Mouse (Mus musculus) heart, embryonic 11.5 days (tissue): ENCODE measurements around the gene Cog1. TPM values are rescaled to one million over a fixed set of nuclear protein-coding genes. Genes with fewer than 3 reads are reported as not detected.
A peak's percentile ranks its signal among the peaks of the same experiment; 100 is the strongest.

Experiments
- ATAC-seq: fragments of 200-750 bp; cut with Nextera tagmentation; replicated peaks from 2 replicates; pipeline ENCODE4 v1.8.0; 2017; ENCODE audit warnings: moderate library complexity; ENCODE audit not compliant: insufficient number of reproducible peaks, low FRiP score, low TSS enrichment
- H3K27ac ChIP-seq: fragments of 300-500 bp; sonication (generic); 2 replicates; pipeline ENCODE4 v1.5.1; 2014; ENCODE audit warnings: mild to moderate bottlenecking, low read depth, low read length
- H3K27me3 ChIP-seq: fragments of 300-500 bp; sonication (generic); 2 replicates; pipeline ENCODE4 v1.6.1; 2014; ENCODE audit warnings: mild to moderate bottlenecking, low read length, mixed read lengths; ENCODE audit not compliant: control insufficient read depth, insufficient read depth
- H3K36me3 ChIP-seq: fragments of 300-500 bp; sonication (generic); 2 replicates; pipeline ENCODE4 v1.6.1; 2014; ENCODE audit warnings: mild to moderate bottlenecking, low read length, moderate library complexity, mixed read lengths; ENCODE audit not compliant: control insufficient read depth, insufficient read depth
- H3K4me1 ChIP-seq: fragments of 300-500 bp; sonication (generic); 2 replicates; pipeline ENCODE4 v1.6.1; 2014; ENCODE audit warnings: low read length; ENCODE audit not compliant: control insufficient read depth, insufficient read depth
- H3K4me2 ChIP-seq: fragments of 300-500 bp; sonication (generic); 2 replicates; pipeline ENCODE4 v1.6.1; 2014; ENCODE audit warnings: mild to moderate bottlenecking, moderate library complexity
- H3K4me3 ChIP-seq: fragments of 300-500 bp; sonication (generic); 2 replicates; pipeline ENCODE4 v1.5.1; 2014; ENCODE audit warnings: low read depth, low read length
- H3K9ac ChIP-seq: fragments of 300-500 bp; sonication (generic); 2 replicates; pipeline ENCODE4 v1.6.1; 2014; ENCODE audit warnings: mild to moderate bottlenecking, low read depth, low read length, moderate library complexity
- H3K9me3 ChIP-seq: fragments of 300-500 bp; sonication (generic); replicated peaks from 2 replicates; pipeline ENCODE4 v1.6.1; 2016; ENCODE audit warnings: low read length; ENCODE audit not compliant: control insufficient read depth
- WGBS: fragments of 180-500 bp; shearing (Covaris S2); extraction: QIAGEN DNeasy Blood & Tissue Kit; methylation state at CpG from one replicate; pipeline ENCODE4 v1.1.7; 2014; ENCODE audit not compliant: insufficient replicate concordance; 5-methylcytosine and 5-hydroxymethylcytosine counted together
- polyA plus RNA-seq: library from polyadenylated mRNA; unstranded; fragments of >200 nt; fragmentation: Nextera tagmentation; extraction: Ambion mirVana; gene quantifications from 2 replicates; pipeline ENCODE4 v1.2.1, GENCODE M21; 2014

The Cog1 gene
- polyA plus RNA-seq, 1 experiment from 2014 or later: 19.4 TPM

DNA sequence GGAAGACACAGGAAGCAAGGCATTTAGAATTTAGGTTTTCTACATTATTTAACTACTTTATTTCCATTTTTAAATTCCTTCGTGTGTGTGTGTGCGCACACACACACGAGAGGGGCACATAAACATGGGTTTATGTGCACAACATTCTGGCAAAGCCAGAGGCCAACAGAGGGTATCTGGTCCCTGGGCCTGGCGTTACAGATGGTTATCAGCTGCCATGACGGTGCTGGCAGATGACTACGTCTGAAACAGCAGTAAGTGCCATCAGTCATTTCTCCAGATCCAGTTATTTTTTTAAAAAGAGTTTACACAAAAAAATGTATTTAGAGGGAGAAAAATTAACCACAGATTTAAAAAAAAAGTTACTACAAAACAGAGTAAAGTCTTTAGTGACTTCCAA, 17.2 kb downstream of the Cog1 start:
- Histone ChIP-seq H3K4me1 (peaks cover 11% of the 10 kb centered on the region), H3K4me3 (no peak overlapping the region), H3K27ac (no peak overlapping the region), H3K9ac (no peak overlapping the region), H3K4me2 (no peak overlapping the region), H3K27me3 (no peaks in the 10 kb centered on the region), H3K36me3 (peaks cover 15% of the 10 kb centered on the region), H3K9me3 (no peaks in the 10 kb centered on the region)
- no peak for ATAC-seq
- WGBS: 66% methylated on average over 6 of the region's 6 CpGs

DNA sequence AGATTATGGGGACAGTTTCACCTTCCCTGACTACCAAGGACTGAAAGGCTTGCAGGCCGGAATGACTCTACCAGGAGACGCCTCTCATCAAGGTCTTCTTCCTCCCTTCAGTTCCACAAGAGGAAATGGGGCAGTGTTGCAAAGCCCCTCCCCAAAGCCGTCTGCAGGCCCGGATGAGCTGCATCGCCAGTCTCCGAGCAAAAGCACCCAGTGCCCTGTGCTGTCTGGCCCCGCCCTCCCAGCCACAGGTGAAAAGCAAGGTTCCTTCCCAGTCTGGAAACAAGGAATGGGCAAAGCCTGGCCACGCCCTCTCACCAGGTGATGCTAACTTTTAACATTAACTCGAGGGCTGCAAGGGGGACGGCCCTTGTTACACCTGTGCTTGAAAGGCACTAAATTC, 17.7 kb downstream of the Cog1 start:
- H3K9ac ChIP-seq: 0 out of 2 replicates have a peak overlapping the region, but pooled peaks have one; percentile 16
- no peak overlapping the region for H3K27ac ChIP-seq
- no peak overlapping the region for H3K4me3 ChIP-seq
- H3K4me2 ChIP-seq: no peak overlapping the region
- WGBS: 60% methylated on average over 10 of the region's 10 CpGs
- no peaks in the 10 kb centered on the region for H3K27me3 ChIP-seq
- no peak for ATAC-seq
- H3K9me3 ChIP-seq: no peaks in the 10 kb centered on the region
- peaks cover 12% of the 10 kb centered on the region for H3K36me3 ChIP-seq
- peaks cover 11% of the 10 kb centered on the region for H3K4me1 ChIP-seq

DNA sequence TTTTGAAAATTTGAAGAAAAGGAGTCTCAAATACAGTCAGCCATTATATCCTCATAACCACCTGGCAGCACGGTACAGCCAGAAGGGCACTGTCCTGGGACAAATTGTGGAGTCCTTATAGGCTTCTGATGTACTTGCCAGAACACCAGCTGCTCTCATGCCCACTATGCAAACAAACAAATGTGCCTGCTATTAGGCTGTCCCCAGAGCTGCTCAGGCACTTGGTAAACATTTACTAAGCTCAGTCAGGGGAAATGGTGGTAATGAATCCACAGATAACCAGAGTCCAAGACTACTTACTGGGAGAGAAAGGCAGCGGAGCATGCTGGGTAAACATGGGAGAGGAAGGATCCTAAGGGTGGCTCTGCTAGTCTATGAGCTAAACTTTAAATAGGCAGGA, 18.2 kb downstream of the Cog1 start:
- H3K9me3 ChIP-seq: no peaks in the 10 kb centered on the region
- WGBS: 75% methylated on average over 2 of the region's 2 CpGs
- no peak overlapping the region for H3K4me2 ChIP-seq
- H3K4me1 ChIP-seq: peaks cover 11% of the 10 kb centered on the region
- H3K27ac ChIP-seq: peak overlapping the region; percentile 35; the same call in 1 of the 2 replicates
- ATAC-seq: no peak; the same call in 1 of the 2 replicates
- H3K4me3 ChIP-seq: no peak overlapping the region
- H3K9ac ChIP-seq: no peak overlapping the region
- H3K36me3 ChIP-seq: peaks cover 7% of the 10 kb centered on the region
- H3K27me3 ChIP-seq: no peaks in the 10 kb centered on the region

DNA sequence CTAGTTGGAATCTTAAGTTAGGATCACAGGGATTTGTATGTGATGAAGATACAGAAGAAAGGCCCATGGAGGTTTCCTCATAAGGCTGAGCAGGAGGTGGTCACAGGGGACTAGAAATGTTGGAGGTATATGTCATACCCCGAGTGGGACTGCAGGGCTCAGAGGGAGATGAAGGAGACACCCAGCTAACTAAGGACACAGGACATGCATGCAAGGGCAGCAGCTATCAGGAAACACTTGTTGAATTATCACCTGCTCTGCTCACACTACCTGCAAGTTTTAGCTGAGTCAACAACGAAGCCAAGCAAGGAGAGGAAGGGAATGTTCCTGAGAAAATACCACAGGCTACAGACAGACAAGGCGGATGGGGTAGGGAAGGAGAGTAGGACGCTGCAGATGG, 18.7 kb downstream of the Cog1 start:
- Histone ChIP-seq H3K4me2 (no peak overlapping the region), H3K4me3 (no peak overlapping the region), H3K27ac (peak overlapping the region; percentile 35; the same call in 1 of the 2 replicates), H3K36me3 (peaks cover 10% of the 10 kb centered on the region), H3K27me3 (no peaks in the 10 kb centered on the region), H3K4me1 (peaks cover 11% of the 10 kb centered on the region), H3K9ac (no peak overlapping the region; the same call in 1 of the 2 replicates), H3K9me3 (no peaks in the 10 kb centered on the region)
- 74% methylated on average over 4 of the region's 4 CpGs for WGBS
- no peak for ATAC-seq

DNA sequence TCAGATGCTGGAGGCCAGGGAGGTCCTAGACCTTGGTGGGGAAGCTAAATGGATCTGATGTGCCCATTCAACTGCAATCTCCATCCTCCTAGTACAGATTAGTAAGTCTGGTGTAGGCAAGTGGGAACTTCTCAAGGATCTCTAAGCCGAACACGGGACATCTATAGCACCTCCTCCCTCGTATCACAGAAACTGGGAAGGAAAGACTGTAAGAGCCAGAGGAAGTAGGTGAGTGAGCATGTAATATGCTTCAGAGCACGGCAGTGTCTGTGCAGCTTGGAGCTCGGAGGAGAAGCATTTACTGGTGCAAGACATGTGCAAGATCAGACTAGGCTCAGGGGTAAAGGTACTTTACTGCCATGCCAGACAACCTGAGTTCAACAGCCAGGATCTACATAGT, 19.9 kb downstream of the Cog1 start:
- no peak for ATAC-seq
- Histone ChIP-seq H3K4me1 (peaks cover 16% of the 10 kb centered on the region), H3K4me2 (no peak overlapping the region), H3K4me3 (no peak overlapping the region), H3K36me3 (peaks cover 10% of the 10 kb centered on the region), H3K27ac (no peak overlapping the region), H3K9ac (no peak overlapping the region), H3K9me3 (no peaks in the 10 kb centered on the region), H3K27me3 (no peaks in the 10 kb centered on the region)
- WGBS: 91% methylated on average over 5 of the region's 5 CpGs

DNA sequence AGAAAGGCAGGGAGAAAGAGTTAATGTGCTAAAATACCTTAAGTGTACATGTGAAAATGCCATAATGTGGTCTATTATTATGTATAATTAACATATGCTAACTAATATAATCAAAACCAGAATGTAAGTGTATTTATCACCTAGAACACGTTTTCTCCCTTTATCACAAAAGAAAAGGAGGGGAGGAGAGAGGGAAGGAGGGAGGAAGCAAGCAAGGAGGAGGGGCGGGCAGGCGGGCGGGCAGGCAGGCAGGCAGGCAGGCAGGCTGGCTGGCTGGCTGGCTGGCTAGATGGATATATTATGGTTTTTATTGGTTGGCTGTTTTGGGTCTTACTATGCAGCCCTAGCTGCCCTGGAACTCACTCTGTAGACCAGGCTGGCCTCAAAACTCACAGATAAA, 20.7 kb downstream of the Cog1 start:
- peaks cover 10% of the 10 kb centered on the region for H3K36me3 ChIP-seq
- H3K4me3 ChIP-seq: no peak overlapping the region
- no peaks in the 10 kb centered on the region for H3K9me3 ChIP-seq
- no peak overlapping the region for H3K9ac ChIP-seq
- ATAC-seq: no peak
- H3K4me2 ChIP-seq: no peak overlapping the region
- no peak overlapping the region for H3K27ac ChIP-seq
- 74% methylated on average over 4 of the region's 4 CpGs for WGBS
- no peaks in the 10 kb centered on the region for H3K27me3 ChIP-seq
- H3K4me1 ChIP-seq: peaks cover 18% of the 10 kb centered on the region

DNA sequence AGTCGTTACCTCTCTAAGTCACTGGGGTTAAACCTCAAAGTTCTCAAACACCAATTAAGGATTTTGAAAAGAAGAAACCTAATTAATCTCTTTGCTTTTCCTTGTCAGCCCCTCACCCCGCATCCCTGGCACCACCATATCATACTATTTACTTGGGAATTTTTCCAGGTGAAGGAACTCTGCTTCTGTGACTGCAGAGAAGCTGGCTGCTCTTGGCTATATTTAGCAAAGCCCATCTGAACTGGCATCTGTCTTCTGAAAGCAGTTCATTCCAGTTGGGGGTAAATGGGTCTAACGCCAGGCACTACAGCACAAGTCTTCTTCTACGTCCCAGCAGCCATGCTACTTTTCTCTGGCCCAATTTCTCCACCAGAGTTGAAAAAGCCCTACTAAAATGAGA, 24.6 kb downstream of the Cog1 start:
- ATAC-seq: no peak
- Histone ChIP-seq H3K36me3 (peaks cover 12% of the 10 kb centered on the region; the same call in 1 of the 2 replicates), H3K9ac (no peak overlapping the region), H3K4me2 (no peak overlapping the region), H3K4me3 (no peak overlapping the region), H3K27me3 (no peaks in the 10 kb centered on the region), H3K9me3 (no peaks in the 10 kb centered on the region), H3K27ac (no peak overlapping the region), H3K4me1 (peaks cover 11% of the 10 kb centered on the region)
- 69% methylated on average over 4 of the region's 4 CpGs for WGBS

DNA sequence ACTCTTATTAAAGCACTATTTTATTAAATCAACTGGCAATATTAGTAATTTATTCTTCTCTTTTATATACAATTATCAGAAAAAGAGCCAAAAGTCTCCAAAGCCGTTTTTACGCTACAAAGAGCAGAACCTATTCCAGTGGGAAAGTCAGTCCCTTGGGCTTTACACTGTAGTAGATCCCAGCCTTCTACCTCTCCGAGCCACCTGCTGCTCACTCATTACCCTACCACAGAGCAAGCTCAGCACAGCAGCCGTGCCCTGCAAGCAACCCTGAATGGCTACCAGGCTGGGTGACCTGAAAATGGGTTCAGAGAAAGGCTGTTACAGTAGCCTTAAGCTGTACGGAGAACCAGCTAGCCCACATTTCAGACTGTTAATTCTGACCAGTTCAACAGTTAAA, 25.6 kb downstream of the Cog1 start:
- 89% methylated on average over 5 of the region's 5 CpGs for WGBS
- H3K9me3 ChIP-seq: no peaks in the 10 kb centered on the region
- H3K4me1 ChIP-seq: peaks cover 14% of the 10 kb centered on the region
- H3K9ac ChIP-seq: no peak overlapping the region
- no peak overlapping the region for H3K4me3 ChIP-seq
- H3K36me3 ChIP-seq: peaks cover 12% of the 10 kb centered on the region; the same call in 1 of the 2 replicates
- H3K27me3 ChIP-seq: no peaks in the 10 kb centered on the region
- no peak overlapping the region for H3K27ac ChIP-seq
- H3K4me2 ChIP-seq: no peak overlapping the region
- no peak for ATAC-seq

DNA sequence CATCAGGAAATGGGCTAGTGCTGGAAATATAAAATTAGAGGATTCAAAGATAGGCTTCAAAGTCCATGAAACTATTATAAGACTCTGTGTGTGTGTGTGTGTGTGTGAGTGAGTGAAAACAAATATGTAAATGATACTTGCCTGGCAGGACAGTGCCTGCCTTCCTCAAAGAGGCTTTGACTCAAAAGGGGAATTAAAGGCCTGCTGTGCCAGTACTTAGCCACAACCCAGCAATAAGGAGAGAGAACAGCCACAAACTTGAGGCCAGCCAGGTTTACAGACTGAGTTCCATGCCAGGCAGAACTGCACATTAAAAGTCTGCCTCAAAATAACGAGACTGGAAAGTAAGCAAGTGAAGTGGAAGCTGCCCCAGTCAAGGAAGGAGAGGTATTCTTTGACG, 27.9 kb downstream of the Cog1 start:
- H3K9me3 ChIP-seq: no peaks in the 10 kb centered on the region
- peaks cover 7% of the 10 kb centered on the region; the same call in 1 of the 2 replicates for H3K36me3 ChIP-seq
- 91% methylated on average over 2 of the region's 2 CpGs for WGBS
- H3K4me2 ChIP-seq: no peak overlapping the region
- ATAC-seq: no peak
- H3K4me3 ChIP-seq: no peak overlapping the region
- no peaks in the 10 kb centered on the region for H3K27me3 ChIP-seq
- no peak overlapping the region for H3K27ac ChIP-seq
- peaks cover 25% of the 10 kb centered on the region for H3K4me1 ChIP-seq
- no peak overlapping the region for H3K9ac ChIP-seq
